Mouse (Mus musculus) lung, postnatal 0 days (tissue): ENCODE results near the gene Otof. TPM values are rescaled to one million over a fixed set of nuclear protein-coding genes. Genes with fewer than 3 reads are reported as not detected.

Source experiments
- ATAC-seq: fragments of 200-750 bp; cut with Nextera tagmentation; 2 replicates; pipeline ENCODE4 v1.8.0; 2017; ENCODE audit warnings: moderate library complexity
- DNase-seq: peaks from one replicate; pipeline ENCODE4 v3.0.0-alpha.2; 2016; ENCODE audit warnings: low spot score
- H3K27ac ChIP-seq: fragments of 300-500 bp; sonication (generic); 2 replicates; pipeline ENCODE4 v1.5.1; 2014; ENCODE audit warnings: antibody characterized with exemption, mild to moderate bottlenecking, low read length, mixed read lengths
- H3K27me3 ChIP-seq: fragments of 300-500 bp; sonication (generic); replicated peaks from 2 replicates; pipeline ENCODE4 v1.6.1; 2014; ENCODE audit warnings: low read length, mixed read lengths; ENCODE audit not compliant: insufficient read depth
- H3K36me3 ChIP-seq: fragments of 300-500 bp; sonication (generic); 2 replicates; pipeline ENCODE4 v1.6.1; 2014; ENCODE audit warnings: low read length, mixed read lengths; ENCODE audit not compliant: insufficient read depth
- H3K4me1 ChIP-seq: fragments of 300-500 bp; sonication (generic); 2 replicates; pipeline ENCODE4 v1.6.1; 2014; ENCODE audit warnings: antibody characterized with exemption, low read depth, low read length, mixed read lengths; ENCODE audit not compliant: insufficient read depth
- H3K4me2 ChIP-seq: fragments of 300-500 bp; sonication (generic); replicated peaks from 2 replicates; pipeline ENCODE4 v1.6.1; 2014; ENCODE audit warnings: low read depth, mild to moderate bottlenecking, low read length, moderate library complexity, mixed read lengths
- H3K4me3 ChIP-seq: fragments of 300-500 bp; sonication (generic); 2 replicates; pipeline ENCODE4 v1.5.1; 2014; ENCODE audit warnings: low read depth, low read length
- H3K9ac ChIP-seq: fragments of 300-500 bp; sonication (generic); replicated peaks from 2 replicates; pipeline ENCODE4 v1.6.1; 2014; ENCODE audit warnings: low read depth, mild to moderate bottlenecking
- H3K9me3 ChIP-seq: fragments of 300-500 bp; sonication (generic); 2 replicates; pipeline ENCODE4 v1.6.1; 2016; ENCODE audit warnings: low read length, mixed read lengths
- CTCF ChIP-seq: IDR thresholded peaks from 2 replicates; pipeline ENCODE4 v1.5.1; 2016; ENCODE audit warnings: antibody characterized with exemption, mild to moderate bottlenecking
- EP300 ChIP-seq: IDR thresholded peaks from 2 replicates; pipeline ENCODE4 v1.6.1; 2016; ENCODE audit warnings: antibody characterized with exemption, mild to moderate bottlenecking, control low read depth
- WGBS: fragments of 180-500 bp; shearing (Covaris S2); extraction: QIAGEN DNeasy Blood & Tissue Kit; methylation state at CpG from one replicate; pipeline ENCODE4 v1.1.7; 2014; 5-methylcytosine and 5-hydroxymethylcytosine counted together
- polyA plus RNA-seq: library from polyadenylated mRNA; unstranded; fragments of >200 nt; fragmentation: Nextera tagmentation; extraction: Ambion mirVana; gene quantifications from 2 replicates; pipeline ENCODE4 v1.2.1, GENCODE M21; 2015

Otof gene
- polyA plus RNA-seq, result 0.10 and 0.12 TPM in 2 replicates

- Histone ChIP-seq H3K4me3 (no peak within 1 kb of the TSS), H3K27me3 (no peaks in the 10 kb centered on the region), H3K9ac (no peak within 1 kb of the TSS), H3K36me3 (no peaks in the 10 kb centered on the region), H3K4me2 (no peak within 1 kb of the TSS), H3K4me1 (no peaks in the 10 kb centered on the region), H3K9me3 (no peaks in the 10 kb centered on the region), H3K27ac (no peak within 1 kb of the TSS)
- 15% methylated on average over 10 of the region's 12 CpGs for WGBS
- DNase-seq (peak; percentile 58), ATAC-seq (peak; percentile 74)
- TF ChIP-seq EP300, result no peak
- no peak for TF ChIP-seq CTCF
Observed at GRCm38 (mm10) chr5:30461821-30462220, at the start of gene Otof. Gene Otof, minus strand, starts transcription at chr5:30461932.

- TF ChIP-seq CTCF (no peak), EP300 (no peak)
- H3K36me3 ChIP-seq, result no peaks in the 10 kb centered on the region
- ATAC-seq, result no peak
- DNase-seq, result no peak
- H3K9ac ChIP-seq, result no peak overlapping the region
- no peaks in the 10 kb centered on the region for H3K27me3 ChIP-seq
- H3K4me3 ChIP-seq, result no peak overlapping the region
- no peak overlapping the region for H3K4me2 ChIP-seq
- H3K27ac ChIP-seq, result no peak overlapping the region
- no peaks in the 10 kb centered on the region for H3K9me3 ChIP-seq
- no peaks in the 10 kb centered on the region for H3K4me1 ChIP-seq
- WGBS, result 52% methylated on average over 7 of the region's 7 CpGs
Observed at GRCm38 (mm10) chr5:30497299-30497698, 35.6 kb upstream of the Otof start.

- Histone ChIP-seq H3K9me3 (no peaks in the 10 kb centered on the region), H3K4me2 (no peak overlapping the region), H3K4me3 (no peak overlapping the region), H3K36me3 (no peaks in the 10 kb centered on the region), H3K27ac (no peak overlapping the region), H3K27me3 (no peaks in the 10 kb centered on the region), H3K4me1 (no peaks in the 10 kb centered on the region), H3K9ac (no peak overlapping the region)
- ATAC-seq, result no peak
- no peak for DNase-seq
- WGBS, result 59% methylated on average over 8 of the region's 8 CpGs
- no peak for TF ChIP-seq EP300
- TF ChIP-seq CTCF, result no peak
Observed at GRCm38 (mm10) chr5:30496821-30497220, 35.1 kb upstream of the Otof start.

GRCm38 (mm10) chr5:30495288-30495687 is 33.6 kb upstream of the Otof start:
- ATAC-seq, result no peak

GRCm38 (mm10) chr5:30494606-30495005 is 32.9 kb upstream of the Otof start:
- H3K4me1 ChIP-seq, result no peaks in the 10 kb centered on the region
- 47% methylated on average over 7 of the region's 7 CpGs for WGBS

More at GRCm38 (mm10) chr5:30495288-30495687, 33.6 kb upstream of the Otof start:
- no peak for TF ChIP-seq CTCF
- no peak for TF ChIP-seq EP300
- no peaks in the 10 kb centered on the region for H3K27me3 ChIP-seq
- DNase-seq, result no peak
- no peaks in the 10 kb centered on the region for H3K36me3 ChIP-seq
- H3K4me2 ChIP-seq, result no peak overlapping the region
- WGBS, result 88% methylated on average over 2 of the region's 2 CpGs
- H3K4me3 ChIP-seq, result no peak overlapping the region
- no peak overlapping the region for H3K9ac ChIP-seq
- no peak overlapping the region for H3K27ac ChIP-seq
- no peaks in the 10 kb centered on the region for H3K9me3 ChIP-seq
- no peaks in the 10 kb centered on the region for H3K4me1 ChIP-seq

DNA sequence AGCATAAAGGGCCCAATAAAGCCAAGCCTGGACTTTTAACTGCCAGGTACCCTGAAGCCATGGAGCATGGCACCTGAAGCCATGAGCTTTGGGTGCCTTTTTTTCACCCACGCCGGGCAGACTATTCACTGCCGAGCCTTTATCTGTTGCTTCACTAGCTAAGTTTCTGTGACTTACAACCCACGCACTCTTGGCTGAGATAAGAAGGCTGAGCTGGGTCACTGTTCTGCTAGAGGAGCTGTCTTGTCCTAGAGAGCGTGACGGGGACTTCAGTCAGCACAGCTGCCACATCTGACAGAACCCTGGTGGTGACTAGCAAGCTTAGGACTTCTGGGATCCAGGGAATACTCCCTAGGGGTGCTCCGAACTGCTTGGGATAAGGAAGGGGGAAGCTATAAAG is 32.0 kb upstream of the Otof start:
- WGBS, result 53% methylated on average over 7 of the region's 7 CpGs
- H3K27me3 ChIP-seq, result no peaks in the 10 kb centered on the region
- DNase-seq, result no peak
- no peaks in the 10 kb centered on the region for H3K4me1 ChIP-seq
- TF ChIP-seq EP300, result no peak
- H3K36me3 ChIP-seq, result no peaks in the 10 kb centered on the region
- no peak overlapping the region for H3K4me2 ChIP-seq
- H3K9ac ChIP-seq, result no peak overlapping the region
- H3K9me3 ChIP-seq, result no peaks in the 10 kb centered on the region
- H3K4me3 ChIP-seq, result no peak overlapping the region
- no peak overlapping the region for H3K27ac ChIP-seq
- no peak for ATAC-seq

More at GRCm38 (mm10) chr5:30494606-30495005, 32.9 kb upstream of the Otof start:
- Histone ChIP-seq H3K9me3 (no peaks in the 10 kb centered on the region), H3K27me3 (no peaks in the 10 kb centered on the region), H3K36me3 (no peaks in the 10 kb centered on the region), H3K27ac (no peak overlapping the region), H3K4me2 (no peak overlapping the region), H3K9ac (no peak overlapping the region), H3K4me3 (no peak overlapping the region)
- TF ChIP-seq EP300, result no peak
- TF ChIP-seq CTCF, result no peak
- peak; percentile 39 for DNase-seq
- no peak for ATAC-seq

DNA sequence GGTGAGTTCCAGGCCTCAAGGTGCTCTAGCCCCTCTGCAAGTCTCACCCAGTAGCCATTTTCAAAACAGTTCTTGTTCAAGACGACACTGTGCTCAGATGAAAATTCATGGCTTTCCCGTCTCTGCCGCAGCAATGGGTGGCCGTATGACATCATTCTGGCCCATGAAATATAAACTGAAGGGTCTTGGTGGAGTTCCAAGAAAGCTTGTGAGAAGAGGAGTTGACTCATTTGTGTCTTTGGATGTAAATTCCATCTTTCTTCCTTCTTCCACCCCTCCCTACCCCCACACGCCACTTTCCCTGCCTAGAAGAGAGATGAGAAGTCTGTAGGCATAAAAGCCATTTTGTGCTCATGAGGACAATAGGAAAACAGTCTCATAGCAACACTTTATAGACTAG is 29.1 kb upstream of the Otof start:
- Histone ChIP-seq H3K27me3 (no peaks in the 10 kb centered on the region), H3K4me1 (no peaks in the 10 kb centered on the region), H3K27ac (no peak overlapping the region), H3K4me2 (no peak overlapping the region), H3K9ac (no peak overlapping the region), H3K4me3 (no peak overlapping the region), H3K36me3 (no peaks in the 10 kb centered on the region), H3K9me3 (no peaks in the 10 kb centered on the region)
- TF ChIP-seq CTCF, result no peak
- TF ChIP-seq EP300, result no peak
- DNase-seq (peak; percentile 80), ATAC-seq (peak; percentile 61)
- 59% methylated on average over 5 of the region's 5 CpGs for WGBS
